Mouse (Mus musculus) B cell, adult 2 months (primary cell): ENCODE data around the gene Gm47841.

ENCODE experiments used
- DNase-seq, 2 experiments: peaks; one replicate each; pipeline ENCODE4 v3.0.0; 2022

Gm47841 gene

DNA sequence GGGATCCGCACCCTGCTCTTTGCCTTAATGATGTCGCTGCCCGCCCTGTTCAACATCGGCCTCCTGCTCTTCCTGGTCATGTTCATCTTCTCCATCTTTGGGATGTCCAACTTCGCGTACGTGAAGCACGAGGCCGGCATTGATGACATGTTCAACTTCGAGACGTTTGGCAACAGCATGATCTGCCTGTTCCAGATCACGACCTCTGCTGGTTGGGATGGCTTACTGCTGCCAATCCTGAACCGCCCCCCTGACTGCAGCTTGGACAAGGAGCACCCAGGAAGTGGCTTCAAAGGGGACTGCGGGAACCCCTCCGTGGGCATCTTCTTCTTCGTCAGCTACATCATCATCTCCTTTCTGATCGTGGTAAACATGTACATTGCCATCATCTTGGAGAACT lies 7.5 kb downstream of the Gm47841 start:
- DNase-seq: peak; percentile 13 to 21

DNA sequence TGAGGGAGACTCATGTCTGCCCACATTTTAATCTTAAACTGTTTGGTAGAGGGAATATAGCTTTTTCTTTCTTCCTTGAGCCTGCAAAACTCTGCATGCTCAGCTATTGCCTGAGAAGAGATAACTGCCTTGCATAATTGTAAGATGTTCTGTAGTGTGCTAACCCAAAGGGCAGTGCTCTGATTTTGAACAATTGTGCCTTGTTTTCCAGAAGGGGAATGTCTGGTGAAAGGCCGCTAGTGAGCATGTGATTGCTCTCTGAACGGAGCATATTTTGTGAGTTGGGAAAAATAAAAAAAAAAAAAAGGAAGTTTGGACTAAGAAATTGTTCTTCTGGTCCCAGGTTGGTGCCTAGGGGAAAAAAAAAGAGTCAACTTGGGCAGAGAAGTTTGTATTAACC lies 18.2 kb downstream of the Gm47841 start:
- no peak for DNase-seq

- DNase-seq: no peak
These were observed 35.8 kb downstream of the Gm47841 start for GRCm38 (mm10) chr15:101011352-101011751.

DNA sequence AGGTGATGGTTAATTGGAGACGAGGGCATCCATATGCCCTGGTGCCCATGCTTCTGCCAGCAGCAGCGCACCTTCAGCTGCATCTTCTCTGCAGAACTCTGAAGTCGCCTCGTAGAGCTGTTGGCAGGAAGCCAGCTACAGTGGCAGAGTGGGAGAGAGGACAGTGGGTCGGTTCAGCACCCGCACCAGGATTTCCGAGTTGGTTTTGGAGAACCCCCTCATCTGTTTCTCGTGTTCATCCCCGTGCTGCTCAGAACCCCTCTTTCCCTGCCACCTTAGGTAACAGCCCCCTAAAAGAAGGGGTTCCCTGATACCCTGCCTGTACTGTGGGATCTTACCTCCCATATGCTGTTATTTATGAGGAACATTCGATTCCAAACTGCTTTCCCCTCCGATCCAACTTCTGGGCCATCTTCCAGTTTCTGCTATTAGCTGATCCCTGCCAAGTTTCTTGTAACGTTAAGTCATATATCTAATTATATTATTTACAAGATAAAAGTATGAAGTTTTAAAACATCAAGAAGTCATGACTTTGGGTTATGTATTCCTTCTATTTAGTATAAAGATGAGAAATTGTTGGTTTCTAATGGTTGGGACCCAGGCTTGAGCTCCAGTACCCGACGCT lies 38.7 kb downstream of the Gm47841 start:
- no peak for DNase-seq

- no peak for DNase-seq
These were observed 40.0 kb downstream of the Gm47841 start for GRCm38 (mm10) chr15:101007236-101007635.

DNA sequence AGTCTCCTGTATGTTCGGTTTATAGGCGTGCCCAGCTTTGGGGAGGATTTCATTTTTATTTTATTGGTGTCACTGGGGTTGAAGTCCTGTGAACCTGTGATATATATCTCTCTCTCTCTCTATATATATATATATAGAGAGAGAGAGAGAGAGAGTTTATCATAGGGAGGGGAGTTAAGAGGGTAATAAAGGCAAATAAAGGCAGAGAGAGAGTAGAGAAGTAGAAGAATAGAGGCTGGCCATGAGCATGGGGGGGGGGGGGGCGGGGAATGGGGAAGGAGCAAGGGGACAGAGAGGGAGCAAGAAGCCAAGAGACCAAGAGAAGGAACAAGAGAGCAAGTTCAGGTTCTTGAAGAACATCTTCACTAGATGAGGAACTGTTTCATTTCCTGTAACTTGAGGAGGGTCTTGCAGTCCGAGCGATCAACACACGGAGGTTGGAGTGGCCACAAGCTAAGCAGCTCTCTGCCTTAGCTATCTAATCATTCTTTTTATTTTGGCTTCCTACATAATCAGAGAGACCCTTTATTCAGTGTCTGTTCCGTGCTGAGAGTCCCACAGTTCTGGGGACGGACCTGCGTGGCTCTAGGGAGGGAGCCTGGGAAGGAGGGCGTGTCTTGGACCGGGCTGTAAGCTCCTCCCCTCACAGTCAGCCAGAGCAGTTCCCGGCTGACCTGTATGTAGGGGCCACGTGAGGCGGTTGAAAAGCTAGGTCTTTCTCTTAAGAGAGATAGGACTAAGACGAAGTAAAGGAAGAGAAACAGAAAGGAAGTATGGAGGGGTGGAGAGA lies 40.8 kb downstream of the Gm47841 start:
- DNase-seq: peak in 1 of 2 experiments; percentile 6

DNA sequence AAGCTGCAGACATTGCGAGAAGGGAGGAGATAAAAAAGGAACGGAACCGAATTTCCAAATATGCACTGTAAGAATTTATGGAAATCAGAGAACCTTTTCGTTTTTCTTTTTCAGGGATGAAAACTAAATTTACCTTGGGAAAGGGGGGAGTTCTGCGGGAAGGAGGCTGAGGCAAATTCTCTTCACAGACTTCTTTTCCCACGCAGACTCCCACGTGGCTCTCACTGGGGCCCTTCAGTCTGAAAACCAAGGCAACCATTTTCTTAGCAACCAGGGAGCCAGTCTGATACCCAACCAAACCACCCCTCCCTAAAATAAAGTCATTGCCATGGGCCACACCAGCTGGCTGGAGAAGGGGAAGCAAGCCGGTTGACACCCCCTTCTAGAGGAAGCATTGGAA lies 41.5 kb downstream of the Gm47841 start:
- DNase-seq: no peak

- DNase-seq: no peak
These were observed 42.7 kb downstream of the Gm47841 start for GRCm38 (mm10) chr15:101004538-101004937.

DNA sequence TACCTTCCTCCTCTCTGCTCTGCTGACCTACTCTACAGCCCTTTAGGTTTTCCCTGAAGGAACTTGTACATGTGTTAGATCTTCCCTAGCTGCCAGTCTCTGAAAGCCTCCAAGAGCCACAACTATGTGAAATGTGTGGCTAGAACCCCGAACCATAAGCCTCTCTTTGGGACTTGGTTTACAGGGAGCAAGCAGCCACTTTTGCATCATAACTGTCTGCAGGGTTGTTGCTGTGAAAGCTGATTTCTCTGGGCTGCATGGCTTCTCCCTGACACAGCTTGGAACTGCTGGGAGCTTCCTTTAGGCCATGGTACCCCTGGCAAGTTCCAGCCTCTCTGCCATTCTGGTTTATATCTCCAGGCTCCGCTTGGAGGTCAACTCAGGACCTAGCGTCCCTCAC lies 44.7 kb downstream of the Gm47841 start:
- DNase-seq: no peak

GRCm38 (mm10) chr15:101001685-101002084 lies 45.5 kb downstream of the Gm47841 start:
- no peak for DNase-seq

DNA sequence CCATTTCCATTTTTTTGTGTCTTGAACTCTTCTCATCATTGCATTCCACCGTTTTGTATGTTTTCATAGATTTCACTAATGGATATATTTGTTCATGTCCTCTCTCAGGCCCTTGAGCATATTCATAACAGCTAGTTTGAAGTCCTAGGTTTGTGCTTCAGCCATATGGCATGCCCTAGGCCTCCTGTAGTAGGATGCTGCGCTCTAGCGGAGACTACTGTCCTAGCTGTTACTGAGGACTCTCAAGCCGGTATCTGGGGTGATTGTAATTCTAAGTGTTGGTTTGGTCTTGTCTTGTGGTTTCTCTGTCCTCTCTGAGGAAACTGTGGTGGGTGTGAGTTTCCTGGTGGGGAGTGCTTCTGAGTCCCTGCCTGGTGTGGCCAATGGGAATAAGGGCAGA lies 50.1 kb downstream of the Gm47841 start:
- peak; percentile 14 to 17 for DNase-seq
